Mouse (Mus musculus) lung, adult 18-20 months (tissue): ENCODE data around the gene Cep85l.

Experiments used
- DNase-seq, 2 experiments: peaks; one replicate each; pipeline ENCODE4 v3.0.0; 2022; ENCODE audit warnings: mixed read lengths in 2 of 2

Cep85l gene

GRCm38 (mm10) chr10:53379709-53380106 lies at the start of gene Cep85l:
Cep85l (minus strand) TSS chr10:53379947.
- peak; percentile 85 to 89 for DNase-seq

- peak in 1 of 2 experiments; percentile 35 for DNase-seq
Measured at GRCm38 (mm10) chr10:53428695-53429447, 49.1 kb upstream of the Cep85l start.

GRCm38 (mm10) chr10:53426524-53426923 lies 46.8 kb upstream of the Cep85l start:
- DNase-seq: no peak

DNA sequence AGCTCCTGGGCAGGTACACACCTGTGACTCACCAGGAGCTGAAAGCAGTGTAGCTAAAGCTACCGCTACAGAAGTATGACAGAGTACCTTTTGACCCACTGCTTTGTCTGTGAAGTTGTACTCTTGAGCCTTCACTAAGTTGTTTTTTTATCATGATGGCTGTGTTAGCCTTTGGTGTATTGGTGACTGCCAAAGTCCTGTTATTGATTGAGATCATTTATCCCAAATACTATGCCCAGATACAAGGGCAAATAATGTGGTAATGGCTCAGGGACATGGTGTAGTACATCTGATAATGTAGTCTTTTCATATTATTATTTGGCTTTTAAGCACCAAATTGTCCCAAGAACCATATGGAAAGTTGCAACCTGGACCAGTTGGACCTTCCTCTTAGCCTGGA lies 43.3 kb upstream of the Cep85l start:
- DNase-seq: no peak

DNA sequence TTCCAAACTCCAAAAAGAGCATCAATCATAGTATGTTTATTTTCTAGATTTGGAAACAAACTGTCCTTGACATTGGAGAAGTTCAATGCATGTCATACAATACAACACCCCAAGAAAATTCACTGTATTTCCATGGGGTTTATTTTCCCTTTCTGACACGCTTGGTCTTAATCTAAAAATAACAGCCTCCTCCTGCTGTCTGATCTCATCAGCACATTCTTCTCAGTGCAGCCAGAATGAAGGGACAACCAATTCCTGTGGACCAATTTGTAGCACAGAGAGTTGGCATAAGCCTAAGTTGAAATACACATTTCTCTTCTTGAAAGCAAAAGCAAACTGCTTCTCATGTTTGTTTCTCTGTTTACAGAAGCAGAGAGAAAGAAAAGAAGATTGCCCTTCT lies 42.5 kb upstream of the Cep85l start:
- DNase-seq: no peak

DNA sequence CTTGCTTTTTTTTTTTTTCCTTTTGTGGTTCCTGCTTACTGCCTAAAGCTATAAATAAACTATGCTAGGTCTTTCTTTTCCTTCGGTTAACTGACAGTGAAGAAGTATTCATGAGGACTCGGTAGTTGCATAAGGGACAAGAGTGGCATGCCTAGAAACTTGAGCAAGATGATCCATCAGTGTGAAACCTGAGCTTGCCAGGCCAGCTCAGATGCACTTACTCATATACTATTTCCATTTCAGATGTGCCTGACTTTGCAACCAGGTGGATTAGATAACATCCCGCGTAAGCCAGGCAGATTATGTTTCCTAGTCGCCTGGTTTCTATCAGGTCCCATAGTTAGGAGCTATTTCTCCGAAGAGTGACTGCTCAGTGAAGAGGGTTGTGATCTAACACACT lies 41.9 kb upstream of the Cep85l start:
- DNase-seq: no peak

- no peak for DNase-seq
Measured at GRCm38 (mm10) chr10:53420069-53420468, 40.3 kb upstream of the Cep85l start.

DNA sequence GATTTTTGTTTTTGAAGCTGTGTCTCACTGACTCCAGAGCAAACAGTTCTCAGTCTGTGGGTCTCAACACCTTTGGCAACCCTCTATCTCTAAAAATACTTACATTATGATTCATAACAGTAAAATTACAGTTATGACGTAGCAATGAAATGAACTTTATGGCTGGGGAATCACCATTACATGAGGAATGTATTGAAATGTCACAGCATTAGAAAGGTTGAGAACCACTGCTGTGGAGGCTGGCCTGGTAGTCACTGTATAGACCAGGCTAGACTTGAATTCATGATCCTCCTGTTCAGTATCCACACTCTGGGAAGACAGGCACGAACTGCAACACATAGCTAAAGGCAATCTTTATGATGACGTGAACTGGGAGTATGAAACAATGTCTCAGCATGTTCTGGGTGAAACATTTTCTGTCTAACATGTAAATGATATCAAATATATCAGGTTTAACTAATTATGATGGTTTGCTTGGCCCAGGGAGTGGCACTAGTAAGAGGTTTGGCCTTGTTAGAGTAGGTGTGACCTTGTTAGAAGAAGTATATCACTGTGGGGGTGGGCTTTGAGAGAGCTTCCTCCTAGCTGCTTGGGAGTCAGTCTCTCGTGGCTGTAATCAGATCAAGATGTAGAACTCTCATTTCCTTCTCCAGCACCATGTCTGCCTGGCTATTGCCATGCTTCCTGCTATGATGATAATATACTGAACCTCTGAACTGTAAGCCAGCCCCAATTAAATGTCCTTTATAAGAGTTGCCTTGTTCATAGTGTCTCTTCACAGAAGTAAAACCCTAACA lies 39.6 kb upstream of the Cep85l start:
- DNase-seq: no peak

- DNase-seq: no peak
Measured at GRCm38 (mm10) chr10:53417015-53417414, 37.3 kb upstream of the Cep85l start.

DNA sequence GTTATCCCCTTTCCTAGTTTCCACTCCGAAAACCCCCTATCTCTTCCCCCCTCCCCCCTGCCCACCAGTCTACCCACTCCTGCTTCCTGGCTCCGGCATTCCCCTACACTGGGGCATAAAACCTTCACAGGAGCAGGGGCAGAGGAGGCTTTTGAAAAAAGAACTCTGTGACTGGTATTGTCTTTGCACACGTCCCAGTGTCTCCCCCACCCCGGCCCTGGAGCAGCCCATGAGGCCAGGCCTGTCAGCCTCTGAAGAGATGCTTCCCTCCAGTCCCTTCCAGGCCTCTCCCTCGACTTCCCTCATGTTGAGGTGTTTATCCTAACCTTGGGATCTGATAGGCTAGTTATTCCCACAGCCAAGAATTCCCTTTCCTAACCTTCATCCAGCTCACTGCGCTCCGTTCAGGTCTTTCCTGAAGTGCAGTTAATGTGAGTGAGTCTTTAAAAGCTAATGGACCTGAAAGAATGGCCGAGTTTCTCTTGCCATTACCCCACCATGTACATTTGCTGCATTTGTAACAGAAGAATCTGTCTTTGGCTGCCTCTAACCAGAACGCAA lies 36.5 kb upstream of the Cep85l start:
- DNase-seq: no peak

DNA sequence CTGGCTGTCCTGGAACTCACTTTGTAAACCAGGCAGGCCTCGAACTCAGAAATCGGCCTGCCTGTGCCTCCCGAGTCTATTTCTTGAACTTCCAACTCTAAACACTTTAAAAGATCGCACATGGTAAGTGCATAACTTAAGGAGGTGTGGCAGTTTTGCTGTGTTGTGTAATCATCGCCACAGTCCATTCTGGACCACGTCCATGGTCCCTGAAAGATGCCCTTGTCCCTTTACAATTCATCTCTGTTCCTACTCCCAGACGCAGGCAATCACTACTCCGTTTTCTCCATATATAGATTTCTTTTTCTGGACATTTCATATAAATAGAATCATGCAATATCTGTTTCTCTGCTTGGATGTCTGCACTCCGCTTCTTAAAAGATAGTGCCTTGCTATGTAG lies 35.5 kb upstream of the Cep85l start:
- no peak for DNase-seq

DNA sequence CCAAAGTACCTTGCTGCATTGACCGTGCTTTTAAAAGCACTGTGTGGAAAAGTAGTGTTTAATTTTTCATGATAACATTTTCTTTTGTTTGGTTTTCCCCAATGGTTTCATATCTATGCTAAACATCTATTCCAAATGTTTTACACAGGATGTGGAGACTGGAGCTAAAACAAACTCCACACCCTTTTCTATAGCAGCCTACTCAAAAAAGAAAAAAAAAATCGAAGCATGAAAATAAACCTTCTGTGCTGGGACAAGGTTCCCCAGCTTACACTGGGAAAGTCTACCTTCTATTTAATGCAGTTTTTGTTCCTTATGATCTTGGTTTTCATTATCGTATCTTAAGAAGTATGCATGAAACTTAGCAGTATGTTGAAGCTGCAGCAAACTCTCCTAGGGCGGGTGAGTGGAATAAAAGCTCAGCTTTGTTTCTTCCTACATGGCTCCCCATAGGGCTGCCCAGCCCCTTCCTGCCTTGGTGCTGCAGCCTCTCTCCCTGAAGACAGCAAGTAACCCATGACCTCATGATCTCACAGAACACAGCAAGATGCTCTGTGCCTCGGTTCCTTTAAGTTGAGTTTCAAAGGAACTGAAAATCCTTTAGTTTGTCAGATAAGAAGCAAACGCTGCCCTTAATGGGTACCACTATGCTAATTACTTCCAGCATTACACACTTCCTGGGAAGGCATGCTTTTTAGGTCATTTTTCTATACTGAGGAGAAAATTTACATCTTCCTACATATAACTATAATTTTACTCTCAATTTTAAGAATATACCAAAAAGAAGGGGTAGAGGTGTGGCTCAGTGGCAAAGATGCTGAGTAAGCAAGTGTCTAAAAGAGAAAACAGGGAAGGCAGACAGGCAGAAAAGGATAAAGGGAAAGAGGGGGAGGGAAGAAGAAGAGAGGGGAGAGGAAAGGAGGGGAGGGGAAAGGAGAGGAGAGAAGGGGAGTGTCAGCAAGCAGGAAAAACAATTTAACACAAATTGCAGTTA lies 34.6 kb upstream of the Cep85l start:
- peak; percentile 35 to 46 for DNase-seq

DNA sequence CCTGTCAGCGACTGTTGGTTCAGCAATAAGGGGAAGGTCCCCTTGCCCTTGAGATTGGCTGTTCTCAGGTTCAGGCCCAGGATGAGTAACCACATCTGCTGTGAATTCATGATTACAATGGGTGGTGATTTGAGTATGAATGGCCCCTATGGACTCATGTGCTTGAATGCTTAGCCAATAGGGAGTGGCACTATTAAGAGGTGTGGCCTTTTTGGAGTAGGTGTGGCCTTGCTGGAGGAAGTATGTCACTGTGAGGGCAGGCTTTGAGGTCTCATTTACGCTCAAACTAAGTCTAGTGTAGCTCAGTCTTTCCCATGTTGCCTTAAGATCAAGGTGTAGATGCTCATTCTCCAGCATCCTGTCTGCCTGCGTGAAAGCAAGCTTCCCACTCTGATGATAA lies 33.2 kb upstream of the Cep85l start:
- DNase-seq: no peak

- DNase-seq: peak; percentile 31 to 61
Measured at GRCm38 (mm10) chr10:53412165-53412564, 32.4 kb upstream of the Cep85l start.

DNA sequence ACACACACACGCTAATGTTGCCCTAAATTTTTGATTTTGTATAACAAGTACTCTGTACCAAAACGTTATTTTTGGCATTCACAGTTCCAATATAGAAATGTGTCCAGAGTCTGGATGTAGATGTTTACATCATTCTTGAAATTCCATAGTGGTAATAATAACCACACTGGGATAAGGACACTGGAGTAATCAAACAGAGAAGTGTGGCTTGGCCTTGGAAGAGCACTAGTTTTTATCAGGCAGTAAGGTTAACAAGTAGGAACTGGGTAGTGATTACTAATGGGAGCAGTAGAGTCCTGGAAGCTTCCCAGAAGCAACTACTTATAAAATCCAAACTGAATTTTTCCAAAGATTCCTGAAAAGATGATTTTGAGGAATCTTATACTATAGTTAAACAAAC lies 31.1 kb upstream of the Cep85l start:
- DNase-seq: no peak

- DNase-seq: peak in 1 of 2 experiments; percentile 13
Measured at GRCm38 (mm10) chr10:53407422-53407821, 27.7 kb upstream of the Cep85l start.

GRCm38 (mm10) chr10:53406845-53407244 lies 27.1 kb upstream of the Cep85l start:
- DNase-seq: no peak

GRCm38 (mm10) chr10:53402293-53402692 lies 22.5 kb upstream of the Cep85l start:
- no peak for DNase-seq

GRCm38 (mm10) chr10:53399053-53399452 lies 19.3 kb upstream of the Cep85l start:
- no peak for DNase-seq

DNA sequence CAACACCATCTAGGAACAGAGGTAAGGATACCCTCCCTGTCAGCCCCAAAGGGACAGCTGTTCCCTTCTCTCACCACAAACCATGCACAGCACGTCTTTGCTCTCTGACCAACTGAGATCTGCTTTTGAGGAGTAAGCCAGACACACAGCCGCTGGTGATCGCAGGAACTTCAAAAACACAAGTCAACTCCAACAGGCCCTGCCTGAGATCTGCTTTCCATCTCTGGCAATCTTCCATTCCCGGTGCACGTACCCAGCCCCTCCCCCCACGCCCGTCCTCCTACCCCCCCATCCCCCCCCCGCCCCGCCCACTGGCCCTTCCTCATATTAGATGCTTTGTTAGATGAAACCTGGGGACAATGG lies 18.8 kb upstream of the Cep85l start:
- peak; percentile 16 to 57 for DNase-seq

- no peak for DNase-seq
Measured at GRCm38 (mm10) chr10:53397846-53398539, 18.2 kb upstream of the Cep85l start.
